Mouse (Mus musculus) R1 (cell line): ENCODE measurements at regions not wholly inside any gene's neighbourhood (a gene's known extent, or its start where the extent isn't known, plus 50 kb on each side); places are given as distances from the start of the nearest gene placed in this dataset.

Source experiments
- DNase-seq: peaks from one replicate; pipeline ENCODE4 v3.0.0-alpha.2; 2018; ENCODE audit warnings: low read depth, low spot score

- DNase-seq: no peak
These were observed 525.5 kb upstream of the Id4 start for GRCm38 (mm10) chr13:47735426-47736063.

GRCm38 (mm10) chr13:47748906-47749305 is 512.1 kb upstream of the Id4 start:
- DNase-seq: no peak

GRCm38 (mm10) chr13:47751033-47751432 is 510.0 kb upstream of the Id4 start:
- no peak for DNase-seq

GRCm38 (mm10) chr13:47764802-47765597 is 496.0 kb upstream of the Id4 start:
- no peak for DNase-seq

DNA sequence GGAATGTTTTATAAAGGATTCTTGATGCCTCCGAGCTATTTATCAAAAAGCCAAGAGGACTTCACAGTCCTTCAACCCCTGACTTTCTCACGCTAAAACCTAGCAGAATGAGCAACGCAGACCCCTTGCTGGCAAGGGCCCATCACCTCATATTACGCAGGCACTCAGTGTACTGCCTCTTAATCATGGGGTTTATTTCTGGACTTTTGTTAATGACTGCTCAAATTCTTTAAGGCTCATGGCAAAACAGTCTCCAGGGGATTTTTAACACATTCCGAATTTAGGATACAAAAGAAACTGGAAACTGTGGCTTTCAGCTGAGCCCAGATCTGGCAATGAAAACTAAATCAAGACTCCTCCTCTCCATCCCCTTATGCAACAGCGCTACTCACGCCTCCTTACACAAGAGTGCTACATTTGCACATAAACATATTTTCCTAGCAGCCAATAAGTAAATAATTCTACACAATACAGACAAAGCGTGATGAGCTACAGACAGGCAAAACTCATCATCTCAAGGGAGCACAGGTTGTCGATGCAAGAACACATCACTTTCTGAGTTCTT is 492.0 kb upstream of the Id4 start:
- no peak for DNase-seq

DNA sequence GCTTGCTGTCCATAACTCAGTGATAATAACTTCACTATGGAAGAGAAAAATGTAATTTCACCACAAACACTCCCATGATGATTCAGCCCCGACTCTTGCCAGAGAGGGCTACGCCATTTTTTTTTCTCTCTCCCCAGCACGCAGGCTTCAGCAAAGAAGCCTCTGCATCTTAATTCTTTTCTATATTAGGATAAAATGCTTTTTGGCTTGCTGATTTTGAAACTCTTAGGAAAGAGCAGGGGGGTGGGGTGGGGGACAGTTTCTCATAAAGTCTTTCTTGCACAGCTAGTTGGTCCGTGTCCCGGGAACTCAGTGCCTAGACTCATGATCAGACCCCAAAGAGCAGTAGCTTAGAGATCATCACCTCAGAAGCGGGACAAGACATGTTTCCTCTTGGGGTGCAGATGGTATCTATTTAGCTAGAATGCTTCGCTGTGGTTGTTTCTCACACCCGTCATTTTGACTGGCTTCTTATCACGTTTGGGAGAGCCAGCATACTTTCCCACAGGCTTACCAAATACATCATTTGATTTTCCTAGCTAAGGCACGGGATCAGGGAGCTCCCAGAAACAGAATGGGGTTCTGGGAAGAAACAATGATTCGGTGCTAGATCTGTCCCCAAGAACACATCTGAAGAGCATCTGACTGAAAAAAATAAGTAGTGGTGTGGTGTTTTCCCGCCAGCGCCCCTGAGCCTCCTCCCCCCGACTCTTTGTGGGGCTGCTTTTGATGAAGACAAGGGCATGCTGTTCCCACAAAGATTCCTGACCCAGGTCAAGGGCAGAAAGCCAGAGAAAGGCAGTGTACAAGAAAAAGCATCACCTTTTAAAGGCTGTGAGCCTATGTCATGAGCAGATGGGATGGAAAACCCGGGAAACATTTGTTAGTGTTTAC is 483.6 kb upstream of the Id4 start:
- no peak for DNase-seq

GRCm38 (mm10) chr13:47778218-47779009 is 482.6 kb upstream of the Id4 start:
- no peak for DNase-seq

DNA sequence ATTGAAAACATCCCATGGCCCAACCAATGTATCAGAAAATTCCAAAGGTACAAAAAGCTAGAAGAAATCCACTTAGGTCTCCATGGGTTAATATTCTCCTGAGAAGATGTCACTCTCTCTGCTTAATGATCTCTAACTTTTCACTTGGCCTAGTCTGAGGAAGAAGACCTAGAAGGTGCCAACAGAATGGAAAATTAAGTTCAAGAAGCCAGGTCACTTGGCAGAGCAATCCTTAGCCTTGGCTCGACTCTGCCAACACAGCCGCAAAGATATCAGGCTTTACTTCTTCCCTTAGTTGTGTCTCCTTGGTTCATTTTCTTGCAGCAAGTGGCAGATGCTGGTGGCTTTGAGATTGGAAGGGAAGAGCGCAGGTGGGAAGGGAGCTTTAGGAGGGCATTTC is 476.6 kb upstream of the Id4 start:
- no peak for DNase-seq

DNA sequence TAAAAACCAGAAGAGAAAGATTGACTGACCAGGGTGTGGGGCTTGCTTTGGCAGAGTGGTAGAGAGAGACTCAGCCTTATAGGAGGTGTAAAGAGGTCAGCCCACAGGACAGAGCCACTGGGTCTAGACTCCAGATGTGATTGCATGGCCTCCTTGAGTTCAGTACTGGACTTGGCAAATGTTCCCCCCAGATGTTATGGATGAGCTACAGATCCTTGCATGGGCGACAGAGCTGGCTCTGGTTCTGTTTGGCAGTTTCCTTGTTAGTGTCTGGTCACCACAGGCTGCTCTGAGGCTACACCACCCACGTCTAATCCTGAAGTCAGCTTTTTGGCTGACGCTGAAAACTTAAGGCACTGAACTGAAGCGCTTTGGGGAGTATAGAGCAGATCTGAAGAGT is 463.2 kb upstream of the Id4 start:
- DNase-seq: no peak

DNA sequence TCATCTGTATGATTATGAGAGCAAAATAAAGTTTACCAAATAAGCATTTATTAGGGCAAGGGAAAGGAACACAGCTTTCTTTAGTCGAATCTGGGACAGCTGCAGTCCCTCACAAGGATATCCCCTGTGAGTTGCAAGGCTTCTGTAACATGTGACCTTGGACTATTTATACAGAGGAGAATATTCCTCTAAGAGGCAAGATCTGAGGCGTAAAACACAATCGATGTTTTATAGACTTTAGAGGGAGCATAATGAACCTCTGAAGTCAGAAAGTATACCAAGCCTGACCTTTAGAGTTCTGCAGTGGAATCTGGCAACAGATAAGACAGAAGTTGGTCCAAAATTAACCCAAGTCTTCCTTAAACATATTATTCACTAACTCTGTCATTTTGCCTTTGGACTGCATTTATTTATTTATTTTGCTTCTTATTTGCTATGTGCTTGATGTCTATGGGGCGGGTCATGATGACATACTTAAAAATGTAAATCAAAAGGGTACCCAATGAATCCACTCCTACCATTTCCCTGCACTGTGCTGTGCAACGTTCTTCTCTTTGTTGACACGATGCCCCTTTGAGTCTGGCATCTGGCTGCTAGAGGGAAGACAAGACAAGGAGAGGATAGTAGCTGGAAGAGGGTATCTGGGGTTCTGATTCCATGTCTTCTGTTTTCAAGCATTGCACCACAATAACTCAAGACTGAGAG is 449.2 kb upstream of the Id4 start:
- no peak for DNase-seq

GRCm38 (mm10) chr13:47818924-47819564 is 442.0 kb upstream of the Id4 start:
- no peak for DNase-seq

DNA sequence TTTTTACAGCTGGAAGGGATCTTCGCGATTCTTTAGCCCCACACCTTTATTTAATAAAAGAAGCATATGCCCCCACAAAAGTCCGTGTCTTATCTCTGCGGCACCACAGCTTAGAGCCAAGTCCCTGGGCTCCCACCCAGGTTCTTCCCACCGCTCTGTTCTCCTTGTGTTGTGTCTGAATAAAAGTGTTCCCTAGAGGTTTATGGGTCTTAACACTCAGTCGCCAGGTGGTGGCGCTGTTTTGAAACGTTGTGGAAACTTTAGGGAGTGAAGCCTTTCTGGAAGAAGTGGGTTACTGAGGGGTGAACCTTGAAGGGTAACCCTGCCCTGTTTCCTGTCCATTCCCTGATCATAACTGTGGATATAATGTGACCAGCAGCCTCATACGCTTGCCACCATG is 424.5 kb upstream of the Id4 start:
- peak; percentile 86 for DNase-seq

DNA sequence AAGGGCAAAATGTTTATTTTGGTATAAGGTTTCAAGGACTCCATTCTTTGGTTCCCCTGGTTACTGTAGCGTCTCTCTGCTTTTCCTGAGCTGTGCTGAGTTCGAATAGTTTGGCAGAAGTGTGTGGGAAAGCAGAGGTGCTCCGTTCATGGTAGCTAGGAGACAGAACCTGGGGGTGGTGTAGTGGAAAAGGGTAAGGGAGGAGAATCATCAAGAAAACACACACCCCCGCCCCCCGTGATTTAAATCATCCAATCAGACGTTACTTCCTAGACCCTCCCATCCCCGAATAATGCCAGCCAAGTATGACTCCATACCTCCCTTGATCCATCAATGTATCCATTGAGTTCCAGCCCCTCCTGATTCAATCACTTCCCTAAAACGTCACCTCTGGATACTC is 418.6 kb upstream of the Id4 start:
- peak; percentile 72 for DNase-seq

- no peak for DNase-seq
These were observed 418.0 kb upstream of the Id4 start for GRCm38 (mm10) chr13:47843011-47843410.

- no peak for DNase-seq
These were observed 417.3 kb upstream of the Id4 start for GRCm38 (mm10) chr13:47843541-47844267.

DNA sequence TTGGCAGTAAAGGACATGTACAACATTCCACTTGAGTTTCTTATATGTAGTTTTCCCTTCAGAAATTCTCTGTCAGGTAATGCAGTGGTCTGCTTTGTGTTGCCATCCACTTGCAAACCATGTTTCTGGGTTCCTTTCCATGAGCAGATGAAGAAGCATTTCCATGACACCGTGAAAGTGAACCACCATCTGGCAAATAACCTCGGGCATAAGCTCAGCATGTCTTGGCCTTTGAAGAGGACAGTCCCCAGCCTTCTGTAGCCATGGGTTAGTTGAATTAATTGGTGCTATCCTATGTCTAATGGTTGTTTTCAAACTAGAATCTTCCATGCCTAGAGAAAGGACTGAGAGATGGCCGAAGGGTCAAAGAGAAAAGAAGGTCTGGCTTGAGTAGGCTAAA is 414.3 kb upstream of the Id4 start:
- no peak for DNase-seq

GRCm38 (mm10) chr13:47848371-47849188 is 412.4 kb upstream of the Id4 start:
- no peak for DNase-seq

GRCm38 (mm10) chr13:47855422-47856108 is 405.5 kb upstream of the Id4 start:
- peak; percentile 98 for DNase-seq
